Mouse (Mus musculus) limb, embryonic 10.5 days (tissue): ENCODE results near the gene Ptprt. TPM values are rescaled to one million over a fixed set of nuclear protein-coding genes. Genes with fewer than 3 reads are reported as not detected.

Experiments used
- DNase-seq: peaks from one replicate; pipeline ENCODE4 v3.0.0-alpha.2; 2017; ENCODE audit warnings: low spot score
- H3K27ac ChIP-seq: fragments of 300-500 bp; sonication (generic); 2 replicates; pipeline ENCODE4 v1.5.1; 2016; ENCODE audit warnings: mild to moderate bottlenecking
- H3K27me3 ChIP-seq: fragments of 300-500 bp; sonication (generic); 2 replicates; pipeline ENCODE4 v1.6.1; 2016; ENCODE audit warnings: low read depth, mild to moderate bottlenecking; ENCODE audit not compliant: poor library complexity, severe bottlenecking
- H3K36me3 ChIP-seq: fragments of 300-500 bp; sonication (generic); 2 replicates; pipeline ENCODE4 v1.6.1; 2016; ENCODE audit warnings: mild to moderate bottlenecking, moderate library complexity
- H3K4me1 ChIP-seq: fragments of 300-500 bp; sonication (generic); 2 replicates; pipeline ENCODE4 v1.6.1; 2016
- H3K4me3 ChIP-seq: fragments of 300-500 bp; sonication (generic); 2 replicates; pipeline ENCODE4 v1.5.1; 2016; ENCODE audit warnings: mild to moderate bottlenecking, moderate library complexity
- H3K9me3 ChIP-seq: fragments of 300-500 bp; sonication (generic); replicated peaks from 2 replicates; pipeline ENCODE4 v1.6.1; 2016; ENCODE audit warnings: mild to moderate bottlenecking
- WGBS: fragments of 180-500 bp; shearing (Covaris S2); methylation state at CpG from one replicate; pipeline ENCODE4 v1.1.7; 2016; 5-methylcytosine and 5-hydroxymethylcytosine counted together
- polyA plus RNA-seq: library from polyadenylated mRNA; unstranded; fragments of >200 nt; fragmentation: Nextera tagmentation; extraction: Ambion mirVana; gene quantifications from 2 replicates; pipeline ENCODE4 v1.2.1, GENCODE M21; 2016

Ptprt gene
- polyA plus RNA-seq, 1 experiment from 2014 or later: 1.0 TPM

DNA sequence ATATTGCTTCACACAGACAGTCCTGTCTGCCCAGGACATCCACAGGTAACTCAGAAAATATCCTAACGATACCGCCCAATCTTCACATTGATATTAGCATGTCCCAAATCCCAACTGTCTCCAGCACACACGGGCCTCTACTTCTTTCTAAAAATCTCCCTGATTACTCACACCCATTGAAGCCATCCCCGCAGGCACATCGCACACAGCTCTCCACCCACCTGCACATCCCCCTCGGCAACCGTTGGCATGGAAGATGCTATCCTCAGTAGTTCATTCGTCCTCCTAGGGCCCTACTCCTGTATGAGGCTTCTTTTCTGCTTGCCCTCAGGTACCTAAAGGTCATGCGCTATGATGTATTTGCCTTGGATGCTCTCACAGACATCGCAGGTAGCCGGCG, 89.9 kb downstream of the Ptprt start:
- Histone ChIP-seq H3K9me3 (no peaks in the 10 kb centered on the region), H3K27ac (no peak overlapping the region), H3K4me1 (peaks cover 4% of the 10 kb centered on the region; the same call in 1 of the 2 replicates), H3K4me3 (no peak overlapping the region), H3K36me3 (no peaks in the 10 kb centered on the region), H3K27me3 (no peaks in the 10 kb centered on the region)
- WGBS: 93% methylated on average over 12 of the region's 12 CpGs
- no peak for DNase-seq

DNA sequence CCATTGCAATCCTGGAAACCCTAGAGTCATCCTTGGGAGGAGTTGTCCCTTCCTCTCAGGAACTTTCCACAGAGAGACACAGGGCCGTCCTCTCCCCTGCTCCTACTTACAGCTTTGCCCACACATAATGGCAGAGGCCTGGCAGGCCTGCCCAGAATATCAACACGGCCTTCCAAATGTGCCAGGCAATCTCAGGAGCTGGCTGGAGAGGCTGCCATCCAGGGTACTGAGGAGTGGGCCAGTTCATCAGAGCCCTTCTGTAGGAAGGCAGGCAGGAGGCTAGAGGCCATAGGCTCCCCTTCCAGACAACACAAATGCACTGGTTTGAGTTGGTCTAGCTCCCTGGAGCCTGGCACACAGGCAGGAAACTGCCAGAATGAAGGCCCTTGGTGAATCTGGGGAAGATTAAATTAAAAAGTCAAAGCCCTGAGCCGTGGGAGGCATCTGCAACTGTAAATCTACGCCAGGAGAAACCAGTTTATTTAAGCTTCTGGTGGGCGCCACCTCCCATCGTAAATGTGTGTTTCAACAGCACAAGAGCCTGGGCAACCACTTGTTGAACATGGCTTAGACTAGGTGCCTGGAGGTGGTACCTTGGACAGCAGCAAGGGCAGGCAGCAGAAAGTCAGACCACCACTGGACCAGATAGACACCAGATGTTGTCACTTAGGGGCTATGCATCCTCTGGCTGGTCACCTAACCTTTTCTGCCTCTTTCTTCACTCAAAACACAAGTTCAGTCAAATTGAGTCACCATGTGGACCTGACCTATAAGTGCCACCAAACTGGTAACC, 92.4 kb downstream of the Ptprt start:
- DNase-seq: peak; percentile 71
- peaks cover 4% of the 10 kb centered on the region; the same call in 1 of the 2 replicates for H3K4me1 ChIP-seq
- WGBS: 74% methylated on average over 6 of the region's 6 CpGs
- H3K9me3 ChIP-seq: no peaks in the 10 kb centered on the region
- H3K36me3 ChIP-seq: no peaks in the 10 kb centered on the region
- H3K27me3 ChIP-seq: no peaks in the 10 kb centered on the region
- no peak overlapping the region for H3K27ac ChIP-seq
- H3K4me3 ChIP-seq: no peak overlapping the region

DNA sequence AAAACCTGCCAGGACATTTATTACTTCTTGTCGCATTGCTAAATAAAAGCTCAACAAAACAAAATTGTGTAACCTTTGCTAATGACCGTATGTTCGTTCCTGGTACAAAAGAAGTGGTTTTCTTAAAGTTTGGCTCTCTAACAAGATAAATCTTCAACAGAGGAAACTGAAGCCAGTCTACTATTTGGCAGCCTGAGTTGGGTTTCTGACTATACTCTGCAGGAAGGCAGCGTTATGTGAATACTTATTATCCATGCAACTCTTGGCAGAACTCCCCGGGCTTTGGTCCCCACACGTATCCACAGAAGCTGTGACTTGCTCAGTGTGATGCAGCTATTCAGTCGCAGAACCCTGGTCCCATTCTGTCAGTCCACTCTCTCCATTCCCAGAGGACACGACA, 112.6 kb downstream of the Ptprt start:
- no peak for DNase-seq
- WGBS: 89% methylated on average over 8 of the region's 8 CpGs

DNA sequence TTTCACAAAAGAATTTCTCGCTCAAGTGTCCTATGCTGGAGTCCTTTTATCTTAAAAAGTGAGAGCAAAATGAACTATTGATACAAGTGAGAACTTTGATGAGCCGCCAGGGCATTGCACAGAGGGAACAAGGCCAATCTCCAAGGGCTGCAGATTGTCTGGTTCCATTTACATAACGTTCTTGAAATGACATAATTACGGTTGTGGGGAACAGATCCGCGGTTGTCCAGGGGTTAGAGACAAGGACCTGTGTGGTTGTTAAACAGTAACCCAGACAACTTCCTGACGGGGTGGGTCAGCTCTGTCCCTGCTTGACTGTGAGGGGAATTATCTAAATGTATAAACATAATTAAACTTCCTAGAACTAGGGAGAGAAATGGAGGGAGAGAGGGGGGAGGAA, 129.3 kb downstream of the Ptprt start:
- H3K4me3 ChIP-seq: no peak overlapping the region
- DNase-seq: no peak
- no peaks in the 10 kb centered on the region for H3K27me3 ChIP-seq
- H3K27ac ChIP-seq: no peak overlapping the region
- no peaks in the 10 kb centered on the region for H3K36me3 ChIP-seq
- H3K4me1 ChIP-seq: 0 out of 2 replicates have a peak, but pooled peaks cover 2% of the 10 kb centered on the region
- 56% methylated on average over 7 of the region's 7 CpGs for WGBS
- H3K9me3 ChIP-seq: no peaks in the 10 kb centered on the region

More for the DNA sequence above, 112.6 kb downstream of the Ptprt start:
- Histone ChIP-seq H3K27me3 (no peaks in the 10 kb centered on the region), H3K27ac (no peak overlapping the region), H3K4me3 (no peak overlapping the region), H3K36me3 (no peaks in the 10 kb centered on the region), H3K4me1 (peaks cover 14% of the 10 kb centered on the region), H3K9me3 (no peaks in the 10 kb centered on the region)

DNA sequence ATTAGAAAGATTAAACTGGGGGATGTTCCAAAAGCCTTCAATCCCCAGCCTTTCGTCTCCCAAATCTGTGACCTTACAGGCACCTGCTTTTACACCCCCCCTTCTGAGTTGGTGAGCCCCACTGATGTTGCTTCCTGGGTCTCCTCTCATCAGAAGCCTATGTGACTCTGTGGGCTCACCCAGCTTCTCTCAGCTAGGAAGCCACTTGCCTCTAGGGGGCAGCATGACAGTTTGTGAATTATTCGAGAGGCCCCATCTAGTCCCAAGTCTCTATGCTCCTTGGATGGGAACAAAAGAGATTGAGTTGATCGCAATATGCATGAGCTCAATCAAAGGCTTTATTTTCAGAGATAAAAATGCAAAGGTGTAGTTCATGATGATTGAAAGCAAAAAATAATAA, 132.0 kb downstream of the Ptprt start:
- 92% methylated on average over 3 of the region's 3 CpGs for WGBS
- H3K4me1 ChIP-seq: 0 out of 2 replicates have a peak, but pooled peaks cover 2% of the 10 kb centered on the region
- no peak overlapping the region for H3K4me3 ChIP-seq
- H3K27ac ChIP-seq: no peak overlapping the region
- no peaks in the 10 kb centered on the region for H3K27me3 ChIP-seq
- no peaks in the 10 kb centered on the region for H3K36me3 ChIP-seq
- no peak for DNase-seq
- no peaks in the 10 kb centered on the region for H3K9me3 ChIP-seq

DNA sequence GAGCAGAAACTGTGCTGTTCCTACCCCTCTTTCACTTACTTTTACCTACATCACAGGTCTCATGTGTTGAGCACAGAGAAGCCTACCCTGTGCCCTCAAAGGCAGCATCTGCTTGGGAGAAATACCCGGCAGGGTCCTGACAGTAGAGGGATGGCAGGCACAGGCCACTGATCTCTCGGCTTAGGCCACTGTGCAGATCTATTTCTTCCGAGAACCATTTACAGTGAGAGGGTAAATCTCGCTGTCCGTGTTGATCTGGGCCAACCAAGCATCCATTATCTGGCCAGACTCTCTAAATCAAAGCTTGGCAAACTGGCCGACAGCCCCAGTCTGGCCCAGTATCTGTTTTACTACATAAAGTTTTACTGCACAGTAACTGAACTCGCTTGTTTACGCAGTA, 145.0 kb downstream of the Ptprt start:
- Histone ChIP-seq H3K36me3 (no peaks in the 10 kb centered on the region), H3K27ac (no peak overlapping the region), H3K27me3 (no peaks in the 10 kb centered on the region), H3K4me3 (no peak overlapping the region), H3K9me3 (no peaks in the 10 kb centered on the region), H3K4me1 (no peaks in the 10 kb centered on the region)
- DNase-seq: no peak
- 83% methylated on average over 8 of the region's 8 CpGs for WGBS

DNA sequence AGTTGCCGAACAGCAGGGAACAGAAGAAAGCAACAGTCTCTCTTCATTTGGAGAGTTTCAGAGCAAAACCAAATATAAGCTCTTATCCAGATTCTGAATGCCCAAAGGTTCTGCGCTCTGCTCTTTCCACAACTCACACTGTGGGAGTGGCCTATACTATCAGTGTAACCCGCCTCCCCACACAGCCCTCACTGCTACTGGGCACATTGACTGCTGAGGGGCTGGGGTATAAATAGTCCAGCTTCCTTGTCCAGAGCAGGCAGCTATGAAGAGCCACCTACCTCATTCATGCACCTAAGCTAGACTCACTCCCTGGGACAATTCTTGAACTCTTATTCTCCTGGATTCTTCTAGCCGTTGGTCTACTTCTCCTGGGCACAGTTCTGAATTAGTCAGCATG, 147.9 kb downstream of the Ptprt start:
- no peaks in the 10 kb centered on the region for H3K27me3 ChIP-seq
- H3K9me3 ChIP-seq: no peaks in the 10 kb centered on the region
- no peak overlapping the region for H3K27ac ChIP-seq
- H3K4me1 ChIP-seq: 0 out of 2 replicates have a peak, but pooled peaks cover 4% of the 10 kb centered on the region
- no peaks in the 10 kb centered on the region for H3K36me3 ChIP-seq
- H3K4me3 ChIP-seq: no peak overlapping the region
- no peak for DNase-seq
- 93% methylated on average over 4 of the region's 4 CpGs for WGBS

DNA sequence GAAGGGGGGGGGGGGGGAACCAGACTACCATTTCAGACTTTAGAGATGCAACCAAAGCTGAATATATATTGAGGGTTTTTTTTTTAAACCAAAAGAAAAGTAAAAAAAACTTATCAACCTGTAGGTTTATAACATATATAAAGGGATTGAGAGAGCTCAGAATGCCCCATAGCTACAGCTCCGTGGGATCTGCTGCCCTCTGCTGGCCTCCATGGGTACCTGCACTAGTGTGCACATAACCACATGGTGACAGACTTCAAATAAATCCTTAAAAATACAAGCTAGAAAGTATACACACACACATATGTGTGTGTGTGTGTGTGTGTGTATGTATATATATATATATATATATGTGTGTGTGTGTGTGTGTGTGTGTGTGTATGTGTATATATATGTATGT, 148.9 kb downstream of the Ptprt start:
- WGBS: 87% methylated on average over 1 of the region's 1 CpGs
- Histone ChIP-seq H3K4me3 (no peak overlapping the region), H3K36me3 (no peaks in the 10 kb centered on the region), H3K9me3 (no peaks in the 10 kb centered on the region), H3K4me1 (0 out of 2 replicates have a peak, but pooled peaks cover 4% of the 10 kb centered on the region), H3K27me3 (no peaks in the 10 kb centered on the region), H3K27ac (no peak overlapping the region)
- DNase-seq: no peak

DNA sequence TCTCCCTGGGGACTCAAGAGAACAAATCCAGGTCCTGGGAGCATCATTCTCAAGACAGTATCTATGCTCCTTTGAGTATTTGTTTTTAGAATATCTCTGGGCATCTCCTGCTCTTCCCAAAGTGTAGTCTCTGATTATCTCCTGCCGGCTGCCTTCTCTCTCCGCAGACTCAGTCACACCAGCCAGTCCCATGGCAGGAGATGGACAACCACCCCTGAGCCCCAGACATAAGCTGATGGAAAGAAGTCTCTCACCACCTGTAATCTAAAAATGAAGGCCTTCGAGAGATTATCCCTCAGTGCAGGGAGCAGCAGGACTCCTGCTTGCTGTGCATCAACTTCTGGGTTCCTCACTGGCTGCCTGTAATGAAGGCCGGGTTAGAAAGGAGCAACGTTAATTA, 151.9 kb downstream of the Ptprt start:
- H3K9me3 ChIP-seq: no peaks in the 10 kb centered on the region
- no peak for DNase-seq

DNA sequence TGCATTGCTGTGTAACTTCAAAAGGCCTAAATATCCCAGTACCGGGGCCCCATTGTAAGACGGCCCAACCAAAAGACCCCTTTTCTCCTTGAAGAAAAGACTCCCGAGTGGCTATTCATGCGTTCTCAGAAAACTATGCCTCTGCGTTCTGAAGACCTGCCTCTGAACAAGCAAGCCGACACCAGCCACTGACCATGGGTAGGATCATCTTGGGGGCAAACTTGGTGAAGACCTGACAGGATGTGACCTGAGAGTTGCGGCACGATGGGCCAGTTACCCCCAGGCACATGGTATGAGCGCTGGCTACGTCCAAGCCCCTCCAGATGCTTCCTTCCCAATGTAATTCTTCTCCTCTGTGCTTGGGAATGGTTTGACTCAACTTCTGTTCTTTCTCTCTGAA, 153.3 kb downstream of the Ptprt start:
- Histone ChIP-seq H3K27me3 (no peaks in the 10 kb centered on the region), H3K4me1 (0 out of 2 replicates have a peak, but pooled peaks cover 4% of the 10 kb centered on the region), H3K4me3 (no peak overlapping the region), H3K27ac (no peak overlapping the region), H3K36me3 (no peaks in the 10 kb centered on the region), H3K9me3 (no peaks in the 10 kb centered on the region)
- DNase-seq: peak; percentile 20
- WGBS: 92% methylated on average over 10 of the region's 10 CpGs

More for the DNA sequence above, 151.9 kb downstream of the Ptprt start:
- H3K27ac ChIP-seq: no peak overlapping the region
- 0 out of 2 replicates have a peak, but pooled peaks cover 4% of the 10 kb centered on the region for H3K4me1 ChIP-seq
- no peak overlapping the region for H3K4me3 ChIP-seq
- no peaks in the 10 kb centered on the region for H3K36me3 ChIP-seq
- 81% methylated on average over 5 of the region's 5 CpGs for WGBS
- no peaks in the 10 kb centered on the region for H3K27me3 ChIP-seq

DNA sequence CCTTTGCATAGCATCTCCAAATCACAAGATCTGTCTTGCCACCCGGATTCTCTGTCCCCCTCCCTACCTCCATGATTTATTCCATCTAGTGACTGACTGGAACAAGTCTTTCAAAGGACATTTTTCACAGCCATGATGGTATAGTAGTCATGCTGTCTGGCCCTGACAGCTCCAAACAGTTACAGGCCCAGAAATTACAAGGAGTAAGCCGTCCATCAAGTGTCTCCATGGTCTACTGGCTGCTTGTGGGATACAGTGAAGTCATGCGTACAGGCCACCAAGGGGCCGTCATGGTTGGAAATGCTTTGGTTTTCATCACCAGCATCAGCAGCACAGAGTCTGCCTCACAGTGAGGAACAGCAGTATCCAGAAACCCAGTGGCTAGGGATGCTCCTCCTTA, 156.1 kb downstream of the Ptprt start:
- peak; percentile 18 for DNase-seq
- WGBS: 86% methylated on average over 4 of the region's 4 CpGs

DNA sequence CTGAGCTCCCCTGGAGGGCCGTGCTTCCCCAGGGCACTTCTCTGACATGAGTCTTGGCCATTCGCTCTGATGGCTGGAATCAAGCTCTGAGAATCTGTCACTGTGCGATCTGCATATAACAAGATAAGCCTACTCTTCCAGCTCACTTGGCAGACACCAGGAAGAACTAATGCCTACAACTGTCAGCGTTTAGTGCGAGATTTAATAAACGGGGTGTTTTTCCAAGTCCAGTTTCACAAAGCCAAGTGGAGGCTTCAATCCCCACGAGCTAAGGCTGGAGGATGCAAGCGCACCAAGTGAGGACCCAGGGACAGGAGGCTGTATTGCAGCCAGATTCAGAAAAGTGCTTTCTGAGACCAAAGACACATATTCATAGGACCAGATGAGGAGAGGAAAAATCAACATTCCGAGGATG, 161.4 kb downstream of the Ptprt start:
- no peaks in the 10 kb centered on the region for H3K36me3 ChIP-seq
- no peaks in the 10 kb centered on the region for H3K9me3 ChIP-seq
- 91% methylated on average over 9 of the region's 9 CpGs for WGBS
- no peaks in the 10 kb centered on the region for H3K27me3 ChIP-seq
- no peak overlapping the region for H3K4me3 ChIP-seq
- no peaks in the 10 kb centered on the region for H3K4me1 ChIP-seq
- no peak overlapping the region for H3K27ac ChIP-seq
- DNase-seq: no peak

More for the DNA sequence above, 156.1 kb downstream of the Ptprt start:
- Histone ChIP-seq H3K36me3 (no peaks in the 10 kb centered on the region), H3K4me3 (no peak overlapping the region), H3K4me1 (0 out of 2 replicates have a peak, but pooled peaks cover 4% of the 10 kb centered on the region), H3K27me3 (no peaks in the 10 kb centered on the region), H3K9me3 (no peaks in the 10 kb centered on the region), H3K27ac (no peak overlapping the region)

DNA sequence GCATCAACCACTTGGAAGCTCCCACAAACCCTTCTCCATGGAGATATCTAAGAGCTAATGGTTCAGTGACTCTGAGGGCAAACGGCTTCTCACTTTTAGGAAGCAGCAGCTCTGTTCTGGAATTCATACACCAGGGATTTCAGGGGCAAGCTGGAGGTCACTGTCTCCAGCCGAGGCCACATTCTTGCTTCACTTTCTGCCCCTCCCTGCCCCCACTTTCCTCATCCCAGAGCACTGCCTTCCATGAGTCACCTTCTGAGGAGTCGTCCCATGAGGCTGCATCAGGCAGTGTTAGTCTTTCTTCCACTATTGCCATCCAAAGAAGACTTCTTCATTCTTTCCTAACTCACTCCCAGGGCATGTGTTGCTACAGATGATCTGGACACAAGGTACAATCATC, 162.8 kb downstream of the Ptprt start:
- no peaks in the 10 kb centered on the region for H3K9me3 ChIP-seq
- no peaks in the 10 kb centered on the region for H3K36me3 ChIP-seq
- H3K27ac ChIP-seq: no peak overlapping the region
- DNase-seq: no peak
- WGBS: 64% methylated on average over 3 of the region's 3 CpGs
- H3K27me3 ChIP-seq: no peaks in the 10 kb centered on the region
- no peaks in the 10 kb centered on the region for H3K4me1 ChIP-seq
- H3K4me3 ChIP-seq: no peak overlapping the region
